Mouse (Mus musculus) c-Kit-positive CD71-negative TER-119-negative erythroid progenitor cells, embryonic 14.5 days (primary cell): ENCODE data around the gene Tmem45a.
A peak's percentile ranks its signal among the peaks of the same experiment; 100 is the strongest.
"Not testable (repeated sequence)": the region's sequence is repeated elsewhere in the genome, so short reads cannot be mapped to it uniquely, and the experiment has no call there.

ENCODE experiments used
- DNase-seq: peaks from one replicate; pipeline ENCODE4 v3.0.0-alpha.2; 2013; ENCODE audit warnings: low read depth

Tmem45a gene

GRCm38 (mm10) chr16:56885824-56886615, at the start of gene Tmem45a:
Gene Tmem45a (minus strand): TSS chr16:56886166.
- peak; percentile 49 for DNase-seq

- DNase-seq: no peak
These were observed 42.1 kb upstream of the Tmem45a start, which contains the start of gene Lnp1 for GRCm38 (mm10) chr16:56928023-56928422. Gene Lnp1 (minus strand): TSS chr16:56928061.

DNA sequence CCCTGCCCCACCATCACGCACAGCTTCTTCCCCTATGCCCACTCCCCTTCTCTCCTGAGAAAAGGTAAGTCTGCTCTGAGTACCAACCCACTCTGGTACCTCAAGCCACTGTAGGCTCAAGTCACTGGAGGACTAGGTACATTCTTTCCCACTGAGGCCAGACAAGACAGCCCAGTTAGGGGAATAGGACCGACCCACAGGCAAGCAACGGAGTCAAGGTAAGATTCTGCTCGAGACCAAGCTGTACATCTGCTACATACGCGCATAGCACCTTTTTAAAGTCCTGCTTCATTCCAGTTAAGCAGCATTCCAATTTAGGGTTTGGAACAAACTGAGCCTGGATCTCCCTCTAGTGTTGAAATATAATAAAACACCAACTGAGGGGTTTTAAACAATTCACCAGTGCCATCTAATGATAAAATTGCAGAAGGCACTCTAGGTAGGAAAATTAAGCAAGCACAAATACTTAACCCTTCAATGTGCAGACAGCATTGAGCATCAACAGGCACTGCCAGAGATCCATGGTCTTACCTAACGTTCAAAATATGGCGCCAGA, 34.2 kb upstream of the Tmem45a start:
- peak; percentile 53 for DNase-seq

DNA sequence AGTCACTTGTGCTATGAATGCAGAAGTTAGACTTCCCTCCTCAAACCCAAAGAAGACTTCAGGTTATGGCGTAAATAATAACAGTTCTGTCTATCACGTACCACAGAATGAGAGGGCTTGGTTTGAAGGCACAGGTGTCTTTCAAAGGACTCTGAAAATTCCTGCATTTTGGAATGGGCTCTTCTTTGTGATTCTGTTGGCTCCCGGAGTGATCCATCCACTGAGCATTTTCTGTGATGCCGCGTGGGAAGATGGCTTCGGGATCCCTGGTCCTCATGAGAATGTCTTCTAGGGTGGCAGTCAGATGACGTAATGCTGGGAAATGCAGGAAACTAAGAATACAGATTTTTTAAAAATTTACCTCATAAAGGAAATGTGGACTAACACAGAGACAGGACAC, 31.3 kb upstream of the Tmem45a start:
- DNase-seq: no peak

- no peak for DNase-seq
These were observed 23.0 kb upstream of the Tmem45a start for GRCm38 (mm10) chr16:56908986-56909385.

DNA sequence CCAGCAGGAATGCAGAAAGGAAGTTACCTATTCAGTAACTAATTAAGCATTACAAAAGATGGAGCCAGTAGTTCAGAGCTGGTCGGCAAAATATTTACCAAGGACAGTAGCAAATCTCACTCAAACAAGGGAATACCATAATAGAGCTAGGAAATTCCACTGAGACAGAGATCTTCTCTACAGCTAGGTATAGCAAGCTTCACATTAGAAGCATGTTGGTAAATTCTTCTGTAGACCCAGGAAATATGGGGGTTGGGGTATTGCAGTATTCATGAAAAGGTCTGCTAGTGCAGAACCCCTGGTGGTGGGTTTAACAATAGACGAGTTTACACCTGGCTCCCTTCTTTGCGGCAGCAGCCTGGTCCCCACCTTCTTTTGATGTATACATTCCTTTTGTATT, 16.2 kb upstream of the Tmem45a start:
- not testable (repeated sequence) for DNase-seq

- DNase-seq: no peak
These were observed 5.6 kb upstream of the Tmem45a start for GRCm38 (mm10) chr16:56891583-56891982.

DNA sequence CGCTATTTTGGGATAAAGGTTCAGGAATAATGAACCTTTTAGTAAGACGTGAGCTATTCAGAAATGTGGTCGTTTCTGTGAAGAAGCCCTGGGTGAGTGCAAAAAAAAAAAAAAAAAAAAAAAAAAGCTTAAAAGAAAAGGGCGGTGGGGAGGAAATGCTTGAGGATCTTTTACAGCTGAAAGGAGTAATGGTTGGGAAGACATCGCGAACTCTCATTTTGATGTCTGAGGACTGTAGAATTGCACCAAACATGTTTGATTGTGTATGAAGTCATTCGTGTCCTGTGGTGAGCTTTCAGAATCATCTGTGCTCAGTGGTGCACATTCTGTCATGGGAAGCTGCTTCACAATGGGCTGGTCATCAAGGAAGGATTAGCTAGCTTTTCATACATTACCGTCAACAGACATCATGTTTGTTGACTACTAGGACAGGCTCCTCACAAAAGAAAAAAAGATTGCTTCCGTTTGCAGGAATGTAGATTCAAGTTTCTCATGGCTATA, 700 bp upstream of the Tmem45a start:
- no peak for DNase-seq

DNA sequence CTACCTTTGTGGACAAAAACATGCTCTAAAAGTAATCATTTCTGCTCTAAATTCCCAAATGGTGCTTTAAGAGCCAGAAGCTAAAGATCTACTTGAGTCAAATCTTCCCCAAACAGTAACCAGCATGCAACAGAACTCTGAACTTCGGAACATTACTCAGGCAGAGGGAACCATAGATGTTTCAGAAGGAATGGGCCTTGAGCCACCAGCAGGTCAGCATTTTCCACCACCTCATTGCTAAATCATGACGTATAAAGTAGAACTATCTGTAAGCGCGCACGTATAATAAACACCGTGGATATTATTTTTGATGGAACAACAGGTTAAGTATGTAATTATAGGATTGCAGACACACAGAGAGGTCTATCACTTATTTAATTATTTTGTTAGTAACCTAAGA, 1.2 kb downstream of the Tmem45a start:
- DNase-seq: no peak

DNA sequence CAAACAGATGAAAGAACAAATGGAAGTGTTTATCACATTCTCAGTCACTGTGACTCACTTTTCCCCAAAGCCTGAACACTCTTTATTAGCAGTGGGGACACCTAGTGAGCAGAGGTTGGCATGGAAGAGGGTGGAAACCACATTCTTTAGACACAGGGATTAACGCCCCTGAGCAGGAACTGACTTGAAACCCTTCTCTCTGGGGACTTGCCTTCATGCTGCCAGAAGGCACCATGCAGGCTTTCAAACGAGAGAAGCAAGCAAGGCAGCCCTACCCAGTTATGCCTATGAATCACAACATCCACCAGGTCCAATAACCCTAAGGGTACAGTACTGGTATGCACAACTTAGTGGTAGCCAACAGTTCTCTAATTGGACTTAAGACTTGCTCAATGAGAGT, 12.6 kb downstream of the Tmem45a start:
- no peak for DNase-seq

- no peak for DNase-seq
These were observed 15.5 kb downstream of the Tmem45a start for GRCm38 (mm10) chr16:56870458-56870857.

- DNase-seq: no peak
These were observed 17.6 kb downstream of the Tmem45a start for GRCm38 (mm10) chr16:56868361-56868760.

DNA sequence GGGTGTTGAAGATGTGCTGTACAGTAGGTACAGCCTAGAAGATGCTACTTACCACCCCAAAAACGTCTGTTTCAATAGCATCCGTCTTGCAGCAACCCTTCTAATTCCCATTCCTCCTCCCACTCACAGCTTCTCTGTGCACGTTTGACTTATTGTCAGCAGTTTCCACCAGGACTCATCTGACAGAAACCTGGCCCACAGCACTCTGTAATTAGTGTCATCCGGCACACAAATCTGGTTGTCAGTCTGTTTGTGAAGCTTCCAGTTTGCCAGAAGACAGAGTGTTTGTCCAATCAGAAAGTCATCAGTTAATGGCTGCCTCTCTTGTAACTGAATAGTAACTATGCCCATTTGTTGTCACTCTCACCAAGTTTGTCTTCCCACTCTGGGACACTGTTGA, 18.4 kb downstream of the Tmem45a start:
- DNase-seq: no peak

DNA sequence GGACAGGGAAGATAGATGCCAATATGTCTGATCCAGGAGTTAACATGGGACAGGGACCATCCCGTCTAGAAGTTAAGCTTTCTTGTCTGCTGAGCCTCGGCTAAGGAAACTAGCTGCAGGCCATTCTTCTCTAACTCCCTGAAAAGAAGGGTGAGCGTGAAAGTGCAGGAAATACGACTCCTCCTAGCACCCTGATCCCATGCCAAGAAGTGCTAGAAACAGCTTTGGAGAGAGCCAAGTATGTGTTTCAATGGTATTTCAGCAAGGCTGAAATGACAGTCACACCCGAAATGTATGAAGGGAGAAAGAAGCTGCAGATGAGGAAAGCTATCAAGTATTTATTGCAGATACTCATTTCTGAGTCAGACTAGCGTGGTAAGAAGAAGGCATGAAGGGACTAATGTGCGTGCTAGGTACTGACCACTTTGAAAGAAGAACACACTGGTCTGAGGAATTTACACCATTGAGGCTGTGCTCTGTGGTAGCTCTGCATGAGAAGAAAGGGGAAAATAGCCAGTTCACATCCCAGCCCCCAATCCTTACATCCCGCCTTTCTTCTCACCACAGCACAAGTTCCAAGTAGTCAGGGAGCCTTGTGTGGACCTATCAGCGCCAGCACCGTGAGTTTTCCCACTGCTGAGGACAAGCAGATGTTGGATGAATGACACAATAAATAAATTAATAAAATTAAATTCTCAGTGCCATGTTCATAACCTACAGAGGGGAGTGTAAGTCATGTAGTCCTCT, 33.0 kb downstream of the Tmem45a start:
- no peak for DNase-seq

GRCm38 (mm10) chr16:56842988-56843387, 43.0 kb downstream of the Tmem45a start:
- no peak for DNase-seq

DNA sequence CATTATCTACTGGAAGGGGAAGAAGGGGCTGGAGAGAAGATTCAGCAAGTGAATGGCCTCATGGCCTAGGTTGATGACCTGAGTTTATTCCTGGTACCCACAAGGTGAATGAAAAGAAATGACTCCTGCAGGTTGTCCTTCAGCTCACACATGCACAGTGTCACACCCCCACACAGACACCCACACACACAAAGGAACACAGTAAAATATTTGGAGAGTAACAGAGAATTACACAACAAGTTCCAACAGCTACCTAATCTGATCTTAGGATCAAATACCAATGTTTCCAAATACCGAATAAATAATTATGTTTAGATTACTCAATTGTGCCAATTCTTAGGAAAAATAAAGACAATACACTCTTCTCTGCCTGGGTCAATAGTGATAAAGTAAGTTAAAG, 52.7 kb downstream of the Tmem45a start:
- DNase-seq: no peak

DNA sequence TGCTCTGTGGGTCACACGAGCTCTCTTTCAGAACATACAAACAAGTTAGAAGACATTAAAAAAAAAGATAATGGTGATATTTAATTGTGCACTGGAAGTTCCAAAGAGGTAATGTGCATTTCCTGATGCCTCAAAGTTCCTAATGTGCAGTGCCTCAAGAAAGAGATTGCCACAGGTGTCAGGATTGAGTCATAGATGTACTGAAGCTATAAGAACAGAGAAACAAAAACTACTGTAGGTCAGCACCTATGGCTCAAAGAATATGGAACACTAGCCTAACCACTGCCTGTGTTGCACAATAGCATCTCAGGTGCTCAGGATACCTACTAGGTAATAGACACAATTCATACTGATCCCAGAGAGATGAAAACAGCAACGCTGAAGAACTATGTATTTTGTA, 54.0 kb downstream of the Tmem45a start:
- DNase-seq: no peak

DNA sequence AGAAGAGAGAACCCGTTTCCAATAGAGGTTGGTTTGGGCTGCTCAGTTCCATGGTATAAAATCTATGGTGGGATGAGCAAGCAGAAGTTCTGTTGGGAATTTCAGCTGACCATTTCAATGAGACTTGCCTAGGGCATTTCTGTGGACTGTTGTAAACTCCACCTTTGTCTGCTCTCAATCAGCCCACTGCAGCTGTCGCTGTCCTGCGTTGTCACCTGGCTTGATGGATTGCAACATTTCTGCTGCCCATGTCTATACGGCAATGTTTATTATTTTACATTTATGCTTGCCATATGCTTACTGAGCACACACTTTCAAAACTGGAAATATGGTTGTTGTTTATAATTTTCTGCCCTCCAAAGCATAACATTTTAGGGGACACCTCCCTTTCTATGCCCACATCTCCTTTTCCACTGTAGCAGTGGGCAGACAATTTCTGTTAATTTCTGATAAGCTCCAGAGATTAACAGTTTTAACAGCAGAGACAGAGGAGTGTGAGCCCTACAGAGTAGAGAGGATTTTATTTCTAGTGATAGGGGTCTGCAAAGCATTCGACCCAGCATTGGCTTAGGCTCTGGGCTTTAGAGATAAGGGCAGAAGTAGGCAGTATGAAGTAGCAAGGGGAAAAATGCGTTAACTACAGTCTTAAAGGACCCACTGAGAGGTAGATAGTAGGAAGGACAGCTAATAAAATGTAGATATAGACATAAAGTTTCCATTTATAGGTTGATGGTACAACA, 84.4 kb downstream of the Tmem45a start:
- no peak for DNase-seq

GRCm38 (mm10) chr16:56800946-56801345, 85.0 kb downstream of the Tmem45a start:
- no peak for DNase-seq

DNA sequence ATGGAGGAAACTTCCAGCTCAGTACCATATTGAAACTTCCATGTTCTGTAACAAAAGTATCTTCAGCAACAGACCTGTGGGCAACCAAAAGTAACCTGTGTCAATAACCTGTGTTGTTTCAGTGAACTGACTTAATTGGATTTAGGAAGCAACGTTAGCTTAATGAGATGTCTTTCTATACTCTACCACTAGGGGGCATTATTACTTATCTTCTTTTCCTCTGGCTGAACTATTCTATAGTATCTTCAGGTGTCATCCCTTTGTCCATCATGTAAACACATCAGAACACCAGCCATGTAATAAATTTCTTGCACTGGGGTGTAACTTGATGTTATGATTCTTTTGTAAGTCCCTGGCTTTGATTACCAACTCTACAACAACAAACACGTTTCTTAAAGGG, 85.5 kb downstream of the Tmem45a start:
- DNase-seq: no peak

DNA sequence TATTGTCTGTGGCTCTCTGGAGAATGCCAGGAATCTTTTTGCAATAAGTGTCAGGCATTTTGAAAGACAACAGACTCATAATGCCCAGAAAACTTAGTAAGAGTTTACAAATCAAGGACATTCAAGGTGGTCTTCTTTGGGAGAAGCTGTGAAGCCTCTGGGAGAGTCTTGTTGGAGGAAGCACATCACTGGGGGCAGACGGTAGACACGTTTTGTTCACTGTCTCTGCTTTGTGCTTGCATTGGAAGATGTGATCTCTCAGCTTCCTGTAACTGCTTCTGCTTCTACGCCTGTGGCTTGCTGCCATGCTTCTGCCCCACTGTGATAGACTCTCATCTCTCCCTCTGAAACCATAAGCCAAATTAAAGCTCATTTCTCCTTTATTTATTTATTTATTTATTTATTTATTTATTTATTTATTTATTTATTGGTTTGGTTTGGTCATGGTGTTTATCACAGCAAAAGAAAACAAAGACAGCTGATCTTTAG, 86.4 kb downstream of the Tmem45a start:
- DNase-seq: no peak

GRCm38 (mm10) chr16:56798873-56799272, 87.1 kb downstream of the Tmem45a start:
- no peak for DNase-seq
